ENCODE assay signal across 15 mouse cellular contexts in genomic region chr2:132643161-132643560, GRCm38 (mm10). TPM values are rescaled to one million over a fixed set of nuclear protein-coding genes. Genes with fewer than 3 reads are reported as not detected.
A peak's percentile ranks its signal among the peaks of the same experiment; 100 is the strongest.
DNase-seq lines count a peak whose midpoint lies in the region; TF ChIP-seq lines count a peak whose summit lies in the region.
"Had no signal": no experiment of that assay in that cellular context is flagged by ENCODE, and none has a peak within 500 bp of the region (broad histone marks: within the 10 kb centered on the region; RNA-seq: fewer than 3 reads in every experiment).

No protein-coding gene starts in this region.

- DNase-seq in B cell, adult 2 months: peak; percentile 50 to 53
- peak; percentile 3 for DNase-seq in MEL (ENCODE audit: low read depth, low spot score)
- peak; percentile 15 to 22 for DNase-seq in lung, postnatal 4 days
- peak; percentile 39 to 59 for DNase-seq in spleen, adult 2 months (ENCODE audit: low read depth in 1 of 2, low spot score in 2 of 2)
- no peak for DNase-seq in kidney, postnatal 25 days
- no peak for DNase-seq in adrenal gland, adult 8-10 months
- DNase-seq in c-Kit-positive CD71-positive TER-119-positive erythroid progenitor cells, embryonic 14.5 days (ENCODE audit: low spot score): no peak
- no peak for DNase-seq in cerebellum, adult 18-20 months
- DNase-seq: kidney, postnatal 10 days; right cerebral cortex, adult 18-20 months had no signal

- no peak overlapping the region for H3K9ac ChIP-seq in MEL (ENCODE audit: control insufficient read depth, low read depth, low read length, poor library complexity, severe bottlenecking)
- H3K9ac ChIP-seq: hindbrain, embryonic 13.5 days; neural tube, embryonic 13.5 days; stomach, embryonic 15.5 days had no signal

- H3K27ac ChIP-seq in MEL (ENCODE audit: control insufficient read depth, low read depth, low read length): no peak overlapping the region
- H3K27ac ChIP-seq in spleen, adult 2 months (ENCODE audit: insufficient read depth, low read length): peak overlapping the region; percentile 93
- H3K27ac ChIP-seq: heart, embryonic 10.5 days; hindbrain, embryonic 13.5 days; midbrain, embryonic 10.5 days; neural tube, embryonic 13.5 days; stomach, embryonic 15.5 days had no signal

- WGBS in spleen, adult 2 months: 21% methylated on average over 4 of the region's 4 CpGs

- no peak overlapping the region for H3K4me3 ChIP-seq in MEL (ENCODE audit: control insufficient read depth in 1 of 2, insufficient read depth in 1 of 2, low read depth in 2 of 2, low read length in 2 of 2)
- no peak overlapping the region for H3K4me3 ChIP-seq in spleen, adult 2 months (ENCODE audit: extremely low read depth, insufficient read depth, insufficient read length)
- H3K4me3 ChIP-seq: heart, embryonic 10.5 days; hindbrain, embryonic 13.5 days; midbrain, embryonic 10.5 days; neural tube, embryonic 13.5 days; stomach, embryonic 15.5 days had no signal

- no peak for TF ChIP-seq CTCF in MEL (IDR thresholded peaks at IDR 0.05 in 2 of 3, conservative IDR thresholded peaks at IDR 0.05 in 1 of 3; ENCODE audit: control insufficient read depth in 1 of 3, insufficient read depth in 1 of 3, low read depth in 2 of 3, low read length in 3 of 3, poor library complexity in 1 of 3, severe bottlenecking in 1 of 3)
- TF ChIP-seq CTCF in spleen, adult 2 months (IDR thresholded peaks at IDR 0.05; ENCODE audit: extremely low read depth, insufficient read depth, insufficient read length, insufficient replicate concordance): no peak

- no peaks in the 10 kb centered on the region for H3K36me3 ChIP-seq in MEL (ENCODE audit: control insufficient read depth in 1 of 2, insufficient read depth in 2 of 2, low read length in 2 of 2)
- no peaks in the 10 kb centered on the region for H3K36me3 ChIP-seq in spleen, adult 2 months (ENCODE audit: control insufficient read depth, insufficient read depth, low read length)
- H3K36me3 ChIP-seq: heart, embryonic 10.5 days; hindbrain, embryonic 13.5 days; midbrain, embryonic 10.5 days; neural tube, embryonic 13.5 days; stomach, embryonic 15.5 days had no signal

- no peaks in the 10 kb centered on the region for H3K4me1 ChIP-seq in MEL (ENCODE audit: control insufficient read depth in 1 of 2, insufficient read depth in 2 of 2, low read length in 2 of 2)
- peaks cover 14% of the 10 kb centered on the region; the same call in 1 of the 2 replicates for H3K4me1 ChIP-seq in spleen, adult 2 months (ENCODE audit: control insufficient read depth, insufficient read depth, insufficient read length)
- H3K4me1 ChIP-seq: midbrain, embryonic 10.5 days; neural tube, embryonic 13.5 days; stomach, embryonic 15.5 days had no signal

- H3K9me3 ChIP-seq in MEL (replicated peaks; ENCODE audit: insufficient read depth, low read length): no peaks in the 10 kb centered on the region
- H3K9me3 ChIP-seq: heart, embryonic 10.5 days; hindbrain, embryonic 13.5 days; midbrain, embryonic 10.5 days; neural tube, embryonic 13.5 days; stomach, embryonic 15.5 days had no signal

- H3K27me3 ChIP-seq in MEL (ENCODE audit: control insufficient read depth in 1 of 2, insufficient read depth in 2 of 2, low read length in 2 of 2): no peaks in the 10 kb centered on the region; a peak in 1 of 4 replicates
- no peaks in the 10 kb centered on the region for H3K27me3 ChIP-seq in spleen, adult 2 months (ENCODE audit: control insufficient read depth, insufficient read depth, low read length)
- H3K27me3 ChIP-seq: hindbrain, embryonic 13.5 days; neural tube, embryonic 13.5 days; stomach, embryonic 15.5 days had no signal

- TF ChIP-seq POLR2A in MEL (IDR thresholded peaks at IDR 0.05; ENCODE audit: control insufficient read depth in 1 of 2, insufficient read depth in 1 of 2, low read depth in 1 of 2, low read length in 2 of 2, poor library complexity in 1 of 2): no peak
- TF ChIP-seq POLR2A in spleen, adult 2 months (IDR thresholded peaks at IDR 0.05; ENCODE audit: low read depth, low read length): no peak

- TF ChIP-seq EP300 in MEL (IDR thresholded peaks at IDR 0.05; ENCODE audit: low read depth in 1 of 2, low read length in 2 of 2): no peak

- H3K79me2 ChIP-seq in MEL (ENCODE audit: control insufficient read depth, insufficient read depth, low read length, poor library complexity): no peaks in the 10 kb centered on the region

- no peak for TF ChIP-seq RAD21 in MEL (IDR thresholded peaks at IDR 0.05; ENCODE audit: low read depth, low read length)

TF ChIP-seq in MEL, 35 proteins besides CTCF, POLR2A, EP300 and RAD21:
- TF ChIP-seq CHD1 (IDR thresholded peaks at IDR 0.05; ENCODE audit: low read depth, low read length): no peak
- no peak for TF ChIP-seq SMC3 (IDR thresholded peaks at IDR 0.05; ENCODE audit: low read depth, low read length)
- no peak for TF ChIP-seq MAFK (IDR thresholded peaks at IDR 0.05; ENCODE audit: borderline replicate concordance, low read depth, low read length)
- TF ChIP-seq UBTF (IDR thresholded peaks at IDR 0.05; ENCODE audit: borderline replicate concordance, insufficient read depth, low read depth, low read length): no peak
- TF ChIP-seq GATA1 (IDR thresholded peaks at IDR 0.05; ENCODE audit: low read depth, low read length): no peak
- TF ChIP-seq NRF1 (IDR thresholded peaks at IDR 0.05; ENCODE audit: insufficient read depth, low read depth, low read length, poor library complexity, severe bottlenecking): no peak
- no peak for TF ChIP-seq E2F4 (IDR thresholded peaks at IDR 0.05; ENCODE audit: borderline replicate concordance, low read depth, low read length)
- TF ChIP-seq TAL1 (IDR thresholded peaks at IDR 0.05; ENCODE audit: low read length): no peak

RNA-seq across cellular contexts. Expression of gene Shld1, which starts 43.6 kb away (rescaled TPM):
- 5.9 and 8.8 TPM in 2 replicates for total RNA-seq in MEL (2012; rRNA removed)
- polyA plus RNA-seq in MEL (2012; ENCODE audit: insufficient read depth in 1 of 2, insufficient read length in 2 of 2, low read depth in 1 of 2, low replicate concordance in 2 of 2, missing spikeins in 1 of 2): 1 to 10 TPM in 1 of 2 experiments, not detected in 1; 8.0 TPM
- 12.7 TPM in 2 replicates for polyA plus RNA-seq in spleen, adult 2 months (2012; rRNA removed)
- 10 to 100 TPM; 10.7 to 12.1 (median 11.9) TPM for total RNA-seq in adrenal gland, adult 8-10 months (2022)

RNA-seq across cellular contexts. Expression of gene Gpcpd1, which starts 55.6 kb away (rescaled TPM):
- 2.9 and 3.1 TPM in 2 replicates for total RNA-seq in MEL (2012; rRNA removed)
- polyA plus RNA-seq in MEL (2012; ENCODE audit: insufficient read depth in 1 of 2, insufficient read length in 2 of 2, low read depth in 1 of 2, low replicate concordance in 2 of 2, missing spikeins in 1 of 2): 1 to 10 TPM in 1 of 2 experiments, not detected in 1; 4.5 TPM
- polyA plus RNA-seq in spleen, adult 2 months (2012; rRNA removed): 11.6 and 15.7 TPM in 2 replicates
- total RNA-seq in adrenal gland, adult 8-10 months (2022): 10 to 100 TPM; 19.5 to 61.3 (median 25.4) TPM

Comparison
In these comparisons a context has a peak if more than half of its experiments do, and no peak if none do; other contexts are left out.
1. DNase-seq: peak in B cell, adult 2 months (2 of 2), MEL (single experiment), lung, postnatal 4 days (2 of 2) and spleen, adult 2 months (2 of 2); none in kidney, postnatal 25 days (0 of 2), adrenal gland, adult 8-10 months (single experiment), c-Kit-positive CD71-positive TER-119-positive erythroid progenitor cells, embryonic 14.5 days (single experiment) and cerebellum, adult 18-20 months (0 of 2).